Mouse (Mus musculus) liver, adult 2 months (tissue): Measurements from ENCODE around the gene Sox21.

ENCODE experiments used
- CTCF ChIP-seq: fragments of 200-500 bp; IDR thresholded peaks from 2 replicates; pipeline ENCODE4 v1.5.1; 2011; ENCODE audit warnings: low read depth, low read length, control low read depth
- POLR2A ChIP-seq: fragments of 200-500 bp; IDR thresholded peaks from 2 replicates; pipeline ENCODE4 v1.6.1; 2011; ENCODE audit warnings: low read length, control low read depth; ENCODE audit not compliant: insufficient read depth; ENCODE audit errors: extremely low read depth

DNA sequence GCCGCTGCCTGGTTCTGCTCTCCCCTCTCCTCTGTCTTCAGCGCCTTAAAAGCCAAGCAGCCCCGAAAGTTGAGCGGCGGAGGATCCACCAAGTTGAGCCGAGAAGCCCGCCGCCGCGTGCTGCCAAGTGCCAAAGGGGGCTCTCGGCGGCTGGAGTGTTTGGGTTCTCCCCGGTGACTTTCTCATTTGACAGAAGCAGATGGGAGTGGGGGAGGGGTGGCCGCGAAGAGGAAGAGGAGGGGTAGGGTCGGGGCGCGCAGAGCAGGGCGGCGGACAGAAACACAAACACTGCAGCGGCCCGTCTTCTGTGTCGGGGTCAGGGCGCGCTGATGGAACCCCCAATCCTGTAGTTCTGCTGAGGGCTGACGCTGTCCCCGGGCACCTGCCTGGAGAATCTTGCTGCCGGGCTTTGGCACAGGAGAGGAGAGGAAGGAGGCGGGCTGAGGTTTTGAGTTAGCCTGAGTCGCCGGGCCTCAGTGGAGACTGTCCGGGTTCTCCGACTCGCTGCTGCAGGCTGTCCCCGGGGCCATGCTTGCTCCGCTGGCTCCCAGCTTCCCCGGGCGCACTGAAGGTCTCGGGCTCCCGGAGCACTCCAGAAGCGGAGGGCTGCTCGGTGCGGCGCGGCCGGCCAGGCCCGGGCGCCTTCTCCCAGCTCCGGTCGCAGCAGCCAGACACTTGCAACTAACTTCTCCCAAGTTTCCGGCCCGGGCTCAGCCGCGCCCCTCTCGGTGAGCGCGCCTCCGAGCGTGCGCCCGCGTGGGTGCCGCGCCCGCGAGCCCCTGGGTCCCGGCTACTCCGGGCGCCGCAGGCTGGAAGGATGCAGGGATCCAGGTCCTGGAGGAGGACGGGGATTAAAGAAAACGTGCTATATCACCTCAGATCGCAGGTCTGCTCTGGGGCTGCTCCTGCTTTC is 601 bp downstream of the Sox21 start:
- TF ChIP-seq CTCF (no peak), POLR2A (no peak)
